Mouse (Mus musculus): ENCODE data around the gene Aldh1a3. TPM values are rescaled to one million over a fixed set of nuclear protein-coding genes. Genes with fewer than 3 reads are reported as not detected.

Gene Aldh1a3
- polyA plus RNA-seq, 1 experiment from 2014 or later, result 4.6 TPM

DNA sequence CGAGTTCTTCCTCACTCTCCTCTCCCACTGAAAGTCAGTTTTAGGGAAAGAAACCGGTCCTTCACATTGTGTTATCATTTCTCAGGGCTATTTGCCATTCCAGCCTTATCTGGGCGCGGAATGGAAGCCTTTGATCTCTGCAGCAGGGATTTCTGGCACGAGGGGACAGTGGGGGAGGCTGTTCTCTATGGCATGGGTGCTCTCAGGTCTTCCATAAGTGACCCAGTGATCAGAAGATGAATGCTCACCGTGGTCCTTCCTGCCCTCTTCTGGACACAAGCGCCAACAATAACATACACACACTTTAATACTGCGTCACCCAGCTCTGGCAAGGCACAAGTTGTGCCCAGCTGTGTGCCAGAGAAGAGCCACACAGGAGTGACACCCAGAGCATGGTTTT, 20.3 kb downstream of the Aldh1a3 start:
- no peak for ATAC-seq
- Histone ChIP-seq H3K27ac (no peak overlapping the region), H3K4me2 (no peak overlapping the region), H3K27me3 (0 out of 2 replicates have a peak, but pooled peaks cover 5% of the 10 kb centered on the region), H3K4me3 (no peak overlapping the region), H3K9me3 (replicated peaks) (no peaks in the 10 kb centered on the region), H3K9ac (no peak overlapping the region), H3K4me1 (no peaks in the 10 kb centered on the region), H3K36me3 (ENCODE audit: poor library complexity, severe bottlenecking) (no peaks in the 10 kb centered on the region)
- 88% methylated on average over 8 of the region's 8 CpGs for WGBS

DNA sequence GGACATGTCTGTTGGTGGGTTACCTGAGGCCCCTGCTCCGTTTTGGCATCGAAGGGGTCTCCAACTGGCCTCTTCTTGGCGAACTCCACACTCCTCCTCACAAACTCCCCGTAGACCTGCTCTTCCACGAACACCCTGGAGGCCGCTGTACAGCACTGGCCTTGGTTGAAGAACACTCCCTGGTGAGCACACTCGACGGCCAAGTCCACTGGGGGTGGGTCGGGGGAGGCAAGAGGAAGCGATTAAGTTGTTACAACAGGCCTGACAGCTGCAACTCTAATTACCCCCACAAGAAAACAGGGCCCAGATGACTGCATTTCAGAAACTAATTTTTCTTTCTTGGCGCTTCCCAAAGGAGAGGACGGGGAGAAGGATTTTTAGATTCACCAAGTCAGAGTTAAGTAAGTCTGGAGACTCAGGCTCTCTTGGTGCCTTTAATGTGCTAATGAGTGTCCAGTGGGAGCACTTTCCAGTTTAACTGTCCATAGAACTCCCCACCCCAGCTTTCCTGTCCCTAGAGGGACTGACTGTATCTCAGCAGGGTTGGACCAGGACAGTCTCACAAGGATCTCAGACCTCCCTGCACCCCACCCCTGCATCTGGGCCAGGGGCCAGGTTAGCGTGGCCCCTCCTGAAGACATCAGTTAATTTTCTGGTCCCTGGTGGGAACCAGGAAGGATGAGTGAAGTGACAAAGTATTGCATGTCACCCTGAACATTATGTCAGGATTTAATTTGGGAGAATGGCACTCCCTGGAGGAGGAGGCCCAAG, 21.2 kb downstream of the Aldh1a3 start:
- 63% methylated on average over 13 of the region's 13 CpGs for WGBS
- H3K36me3 ChIP-seq (ENCODE audit: poor library complexity, severe bottlenecking), result no peaks in the 10 kb centered on the region
- H3K9me3 ChIP-seq (replicated peaks), result no peaks in the 10 kb centered on the region
- no peak overlapping the region for H3K9ac ChIP-seq
- H3K4me3 ChIP-seq, result no peak overlapping the region
- no peak overlapping the region for H3K27ac ChIP-seq
- H3K4me2 ChIP-seq, result no peak overlapping the region
- ATAC-seq, result no peak
- 0 out of 2 replicates have a peak, but pooled peaks cover 5% of the 10 kb centered on the region for H3K27me3 ChIP-seq
- peaks cover 3% of the 10 kb centered on the region; the same call in 1 of the 2 replicates for H3K4me1 ChIP-seq

DNA sequence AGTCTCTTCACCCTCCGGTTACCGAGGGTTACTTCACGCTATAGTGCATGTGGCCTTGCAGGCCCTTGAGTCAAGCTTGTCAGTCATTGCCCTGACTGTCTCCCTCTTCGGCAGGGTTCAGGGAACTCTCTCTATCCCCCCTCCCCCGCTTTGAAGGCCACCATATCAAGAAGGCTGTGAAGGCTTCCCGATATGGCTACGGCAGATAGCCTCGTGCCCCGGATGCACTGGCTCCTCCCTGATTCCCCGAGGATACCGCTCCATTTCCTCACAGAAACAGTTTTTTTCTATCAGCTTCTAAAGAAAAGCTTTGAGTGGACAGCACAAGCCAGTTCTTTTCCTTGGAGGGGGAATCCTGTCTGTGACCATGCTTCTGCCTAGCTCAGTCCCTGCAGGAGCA, 21.8 kb downstream of the Aldh1a3 start:
- Histone ChIP-seq H3K4me2 (no peak overlapping the region), H3K36me3 (ENCODE audit: poor library complexity, severe bottlenecking) (no peaks in the 10 kb centered on the region), H3K9me3 (replicated peaks) (no peaks in the 10 kb centered on the region), H3K4me1 (peaks cover 3% of the 10 kb centered on the region; the same call in 1 of the 2 replicates), H3K4me3 (no peak overlapping the region), H3K9ac (no peak overlapping the region), H3K27ac (no peak overlapping the region), H3K27me3 (0 out of 2 replicates have a peak, but pooled peaks cover 5% of the 10 kb centered on the region)
- 68% methylated on average over 11 of the region's 11 CpGs for WGBS
- no peak for ATAC-seq

- Histone ChIP-seq H3K9me3 (replicated peaks) (no peaks in the 10 kb centered on the region), H3K27ac (no peak overlapping the region), H3K36me3 (ENCODE audit: poor library complexity, severe bottlenecking) (no peaks in the 10 kb centered on the region), H3K9ac (no peak overlapping the region), H3K4me3 (no peak overlapping the region), H3K4me2 (no peak overlapping the region), H3K4me1 (peaks cover 3% of the 10 kb centered on the region; the same call in 1 of the 2 replicates), H3K27me3 (0 out of 2 replicates have a peak, but pooled peaks cover 5% of the 10 kb centered on the region)
- no peak for ATAC-seq
- 73% methylated on average over 4 of the region's 4 CpGs for WGBS
Measured at GRCm38 (mm10) chr7:66404802-66405201, 22.5 kb downstream of the Aldh1a3 start.

DNA sequence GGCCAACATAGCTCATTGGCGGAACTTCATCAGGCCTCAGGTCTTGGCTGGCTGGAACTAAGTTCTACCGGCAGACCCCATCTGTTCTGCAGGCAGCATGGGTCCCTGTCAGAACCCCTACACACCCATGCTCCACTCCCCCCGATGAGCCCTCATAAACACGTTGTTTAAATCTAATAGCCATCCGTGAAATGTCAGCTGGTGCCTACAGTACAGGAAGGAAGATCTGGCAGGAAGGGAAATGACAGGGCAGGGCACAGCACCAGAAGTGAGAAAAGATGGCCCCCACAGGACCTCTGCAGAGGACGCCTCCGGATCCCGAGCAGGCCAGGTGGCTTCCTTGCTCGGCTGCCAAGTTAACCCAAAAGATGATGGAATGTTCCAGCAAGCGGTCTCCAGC, 23.2 kb downstream of the Aldh1a3 start:
- no peaks in the 10 kb centered on the region for H3K9me3 ChIP-seq (replicated peaks)
- H3K9ac ChIP-seq, result no peak overlapping the region
- H3K27ac ChIP-seq, result no peak overlapping the region
- no peak overlapping the region for H3K4me2 ChIP-seq
- H3K4me1 ChIP-seq, result peaks cover 3% of the 10 kb centered on the region; the same call in 1 of the 2 replicates
- ATAC-seq, result no peak
- H3K4me3 ChIP-seq, result no peak overlapping the region
- WGBS, result 75% methylated on average over 10 of the region's 10 CpGs
- H3K36me3 ChIP-seq (ENCODE audit: poor library complexity, severe bottlenecking), result no peaks in the 10 kb centered on the region
- 0 out of 2 replicates have a peak, but pooled peaks cover 5% of the 10 kb centered on the region for H3K27me3 ChIP-seq

DNA sequence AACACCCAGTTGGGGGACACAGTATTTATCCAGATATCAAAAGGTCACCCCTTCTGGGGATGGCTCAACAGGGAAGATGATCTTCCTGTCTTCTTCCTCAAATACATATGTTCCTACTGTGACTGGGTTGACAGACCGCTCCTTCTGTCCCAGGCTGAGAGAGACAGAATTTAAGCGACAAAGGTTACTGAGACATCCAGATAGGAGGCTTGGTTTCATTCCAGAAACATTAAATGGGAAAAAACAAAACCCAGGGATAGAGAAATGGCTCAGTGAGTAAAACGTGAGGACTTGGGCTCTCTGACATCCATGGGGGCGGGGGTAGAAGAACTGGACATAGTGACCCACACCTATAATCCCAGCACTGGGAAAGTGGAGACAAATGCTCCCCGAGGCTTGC, 24.4 kb downstream of the Aldh1a3 start:
- Histone ChIP-seq H3K9me3 (replicated peaks) (no peaks in the 10 kb centered on the region), H3K4me1 (peaks cover 3% of the 10 kb centered on the region; the same call in 1 of the 2 replicates), H3K27ac (no peak overlapping the region), H3K4me3 (no peak overlapping the region), H3K27me3 (0 out of 2 replicates have a peak, but pooled peaks cover 5% of the 10 kb centered on the region), H3K4me2 (no peak overlapping the region), H3K9ac (no peak overlapping the region), H3K36me3 (ENCODE audit: poor library complexity, severe bottlenecking) (no peaks in the 10 kb centered on the region)
- WGBS, result 91% methylated on average over 5 of the region's 5 CpGs
- no peak for ATAC-seq

DNA sequence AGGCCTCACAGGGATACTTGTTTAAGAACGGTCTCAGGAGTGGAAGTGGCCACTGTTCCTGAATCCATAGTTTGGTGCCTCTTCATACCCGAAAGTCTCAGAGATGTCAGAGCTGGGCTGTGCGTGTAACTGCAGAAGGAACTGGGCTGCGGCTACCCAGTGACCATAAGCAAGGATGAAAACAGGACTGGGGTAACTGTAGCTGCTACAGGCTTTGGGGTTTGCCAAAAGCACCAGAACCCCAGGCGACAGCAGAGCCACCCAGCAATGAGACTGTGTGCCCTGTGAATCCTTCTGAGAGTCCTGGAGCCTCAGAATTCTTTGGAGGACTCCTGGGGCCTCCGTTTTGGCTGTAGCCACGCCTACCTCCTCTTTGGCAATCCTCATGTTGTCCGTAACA, 25.7 kb downstream of the Aldh1a3 start:
- no peaks in the 10 kb centered on the region for H3K9me3 ChIP-seq (replicated peaks)
- 43% methylated on average over 8 of the region's 8 CpGs for WGBS
- H3K4me2 ChIP-seq, result no peak overlapping the region

DNA sequence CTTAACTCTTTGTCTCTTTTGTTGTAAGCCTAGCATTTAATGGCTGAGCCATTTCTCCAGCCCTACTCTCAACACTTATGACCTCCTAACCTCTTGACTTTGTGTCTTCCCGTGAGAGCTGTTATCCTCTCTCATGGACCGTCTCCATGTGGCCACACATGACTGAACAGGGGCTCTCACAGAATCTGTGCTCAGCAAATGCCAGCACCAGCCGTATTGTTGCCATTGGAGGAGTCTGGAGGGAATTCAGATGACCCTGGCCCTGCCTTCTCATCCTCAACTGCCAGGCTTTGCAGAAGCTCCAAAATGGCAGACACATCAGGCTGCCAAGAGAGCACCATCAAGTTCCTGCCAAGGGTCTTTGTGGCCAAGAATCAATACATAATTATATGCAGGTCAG, 30.0 kb downstream of the Aldh1a3 start:
- Histone ChIP-seq H3K27ac (no peak overlapping the region), H3K27me3 (no peaks in the 10 kb centered on the region), H3K4me2 (no peak overlapping the region), H3K9ac (no peak overlapping the region), H3K4me3 (no peak overlapping the region), H3K9me3 (replicated peaks) (no peaks in the 10 kb centered on the region), H3K4me1 (peaks cover 3% of the 10 kb centered on the region; the same call in 1 of the 2 replicates), H3K36me3 (ENCODE audit: poor library complexity, severe bottlenecking) (no peaks in the 10 kb centered on the region)
- ATAC-seq, result no peak
- WGBS, result 73% methylated on average over 3 of the region's 3 CpGs

More for the DNA sequence above, 25.7 kb downstream of the Aldh1a3 start:
- no peak overlapping the region for H3K4me3 ChIP-seq
- no peak for ATAC-seq
- no peak overlapping the region for H3K27ac ChIP-seq
- peaks cover 3% of the 10 kb centered on the region; the same call in 1 of the 2 replicates for H3K4me1 ChIP-seq
- H3K36me3 ChIP-seq (ENCODE audit: poor library complexity, severe bottlenecking), result no peaks in the 10 kb centered on the region
- no peaks in the 10 kb centered on the region for H3K27me3 ChIP-seq
- H3K9ac ChIP-seq, result no peak overlapping the region

- Histone ChIP-seq H3K4me3 (peak overlapping the region; percentile 55), H3K4me2 (peak overlapping the region; percentile 97), H3K36me3 (ENCODE audit: poor library complexity, severe bottlenecking) (no peaks in the 10 kb centered on the region), H3K4me1 (peaks cover 18% of the 10 kb centered on the region), H3K27ac (no peak overlapping the region), H3K9ac (peak overlapping the region; percentile 73; the same call in 1 of the 2 replicates), H3K27me3 (peaks cover 23% of the 10 kb centered on the region), H3K9me3 (replicated peaks) (no peaks in the 10 kb centered on the region)
- ATAC-seq, result peak; percentile 84
- 9% methylated on average over 28 of the region's 28 CpGs for WGBS
Measured at GRCm38 (mm10) chr7:66388621-66389532, 38.4 kb downstream of the Aldh1a3 start.

- ATAC-seq, result peak; percentile 66
- Histone ChIP-seq H3K4me1 (peaks cover 18% of the 10 kb centered on the region), H3K4me2 (peak within 1 kb of the TSS; percentile 97), H3K36me3 (ENCODE audit: poor library complexity, severe bottlenecking) (no peaks in the 10 kb centered on the region), H3K9ac (peak within 1 kb of the TSS; percentile 73), H3K27ac (no peak within 1 kb of the TSS), H3K4me3 (peak within 1 kb of the TSS; percentile 55), H3K9me3 (replicated peaks) (no peaks in the 10 kb centered on the region), H3K27me3 (peaks cover 23% of the 10 kb centered on the region)
- WGBS, result under 1% methylated on average over 63 of the region's 70 CpGs
Measured at GRCm38 (mm10) chr7:66387813-66388521, 39.4 kb downstream of the Aldh1a3 start, which contains the start of gene Lrrk1. TSS of gene Lrrk1 (minus strand) at chr7:66388350.

DNA sequence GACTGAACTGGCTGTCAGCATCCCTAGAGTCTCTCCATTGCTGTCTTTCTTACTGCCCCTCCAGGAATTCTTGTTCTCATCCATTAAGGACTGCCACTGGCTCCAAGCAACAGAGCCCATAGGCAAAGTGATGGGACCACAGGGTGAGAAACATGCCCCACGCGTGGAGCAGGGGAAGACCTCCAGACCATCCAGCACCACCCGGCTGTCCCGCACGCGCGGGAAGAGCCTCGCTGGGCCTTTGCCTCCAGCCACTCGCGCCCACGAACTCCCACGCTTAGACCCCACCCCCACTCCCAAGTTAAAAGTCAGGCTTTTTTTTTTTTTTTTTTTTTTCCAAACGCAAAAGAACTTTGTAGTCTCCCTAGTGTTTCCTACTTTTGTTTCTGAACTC, 39.9 kb downstream of the Aldh1a3 start:
- peaks cover 18% of the 10 kb centered on the region for H3K4me1 ChIP-seq
- peak overlapping the region; percentile 55 for H3K4me3 ChIP-seq
- ATAC-seq, result no peak
- H3K36me3 ChIP-seq (ENCODE audit: poor library complexity, severe bottlenecking), result no peaks in the 10 kb centered on the region
- H3K9ac ChIP-seq, result peak overlapping the region; percentile 73
- H3K4me2 ChIP-seq, result peak overlapping the region; percentile 97
- no peak overlapping the region for H3K27ac ChIP-seq
- WGBS, result 3% methylated on average over 13 of the region's 13 CpGs
- peaks cover 23% of the 10 kb centered on the region for H3K27me3 ChIP-seq
- H3K9me3 ChIP-seq (replicated peaks), result no peaks in the 10 kb centered on the region
